Mouse (Mus musculus): ENCODE data around the gene Senp3. TPM values are rescaled to one million over a fixed set of nuclear protein-coding genes. Genes with fewer than 3 reads are reported as not detected.

Gene Senp3
- total RNA-seq, 2 experiments from 2014 or later: 43.5 to 45.9 TPM

GRCm38 (mm10) chr11:69682840-69683533 lies 1.1 kb upstream of the Senp3 start:
- DNase-seq (ENCODE audit: low spot score in 2 of 2): peak; percentile 78 to 87

DNA sequence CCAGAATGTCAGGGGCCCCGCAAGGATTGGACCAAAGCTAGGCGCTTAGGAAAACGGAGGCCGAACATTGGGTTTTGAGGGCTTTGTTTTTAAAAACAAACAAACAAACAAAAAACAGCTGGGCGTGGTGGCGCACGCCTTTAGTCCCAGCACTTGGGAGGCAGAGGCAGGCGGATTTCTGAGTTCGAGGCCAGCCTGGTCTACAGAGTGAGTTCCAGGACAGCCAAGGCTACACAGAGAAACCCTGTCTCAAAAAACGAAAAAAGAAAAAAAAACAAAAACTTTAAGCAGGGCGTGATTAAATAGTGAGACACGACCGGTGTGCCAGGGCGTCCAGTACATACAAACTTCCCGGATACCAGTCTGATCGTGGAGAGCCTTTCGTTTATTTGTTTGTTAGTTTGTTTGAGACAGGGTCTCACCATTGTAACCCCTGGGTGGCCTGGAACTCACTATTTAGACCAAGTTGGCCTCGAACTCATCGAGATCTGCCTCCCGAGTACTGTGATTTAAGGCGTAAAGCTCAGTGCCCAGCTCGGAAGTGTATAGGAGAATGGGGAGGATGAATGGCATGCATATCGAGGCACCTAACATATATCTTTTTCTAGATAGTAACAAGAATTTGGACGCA lies 440 bp upstream of the Senp3 start:
- DNase-seq (ENCODE audit: low spot score in 2 of 2): no peak

DNA sequence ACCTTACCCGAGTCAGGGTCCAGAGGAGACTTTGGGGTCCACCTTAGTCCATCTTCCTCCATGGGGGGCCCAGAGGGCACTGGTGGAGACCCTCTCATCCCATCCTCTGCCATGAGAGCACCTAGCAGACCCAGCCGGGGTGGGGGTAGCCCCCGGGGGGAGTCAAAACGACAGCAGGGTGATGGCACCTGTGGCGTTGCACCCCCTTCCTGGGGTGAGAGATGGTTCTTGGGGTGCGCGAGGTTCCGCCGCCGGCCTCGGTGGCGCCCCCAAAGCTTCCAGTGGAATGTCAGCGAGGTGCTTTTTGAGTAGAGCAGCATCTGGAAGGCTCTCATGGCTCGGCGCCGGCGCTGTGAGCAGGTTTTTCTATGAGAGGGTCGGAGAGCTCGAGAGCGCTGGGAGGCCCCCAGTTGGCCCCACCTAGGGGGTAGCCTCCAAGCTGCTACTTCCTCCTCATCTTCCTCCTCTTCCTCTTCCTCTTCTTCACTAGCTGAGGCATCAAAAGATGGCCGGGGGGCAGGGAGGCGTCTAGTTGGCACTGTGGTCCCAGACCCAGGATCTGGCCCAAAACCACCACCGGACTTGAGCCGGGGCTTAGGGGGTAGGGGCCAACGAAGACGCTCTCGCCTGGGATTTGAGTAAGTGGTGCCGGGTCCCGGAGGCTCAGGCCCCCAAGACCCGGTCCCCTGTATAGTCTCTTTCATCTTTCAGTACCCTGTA lies 1.6 kb downstream of the Senp3 start:
- no peak for DNase-seq (ENCODE audit: low spot score in 2 of 2)

DNA sequence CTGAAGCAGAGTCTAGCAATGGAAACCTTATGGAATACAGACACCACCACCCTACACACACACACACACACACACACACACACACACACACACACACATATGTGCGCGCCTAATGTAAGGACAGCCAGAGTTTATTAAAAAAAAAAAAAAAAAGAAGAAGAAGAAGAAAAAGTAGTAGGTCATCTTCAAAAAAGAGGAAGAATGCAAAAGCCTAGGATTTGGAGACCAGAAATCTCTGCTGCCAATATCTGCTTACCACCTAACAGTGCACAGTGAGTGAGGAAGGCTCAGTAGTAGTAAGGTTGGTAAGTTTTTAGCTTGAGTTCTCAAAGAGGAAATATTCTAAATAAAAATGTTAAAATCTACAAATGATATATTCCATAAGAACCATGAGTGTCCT lies 2.7 kb downstream of the Senp3 start:
- no peak for DNase-seq (ENCODE audit: low spot score in 2 of 2)

DNA sequence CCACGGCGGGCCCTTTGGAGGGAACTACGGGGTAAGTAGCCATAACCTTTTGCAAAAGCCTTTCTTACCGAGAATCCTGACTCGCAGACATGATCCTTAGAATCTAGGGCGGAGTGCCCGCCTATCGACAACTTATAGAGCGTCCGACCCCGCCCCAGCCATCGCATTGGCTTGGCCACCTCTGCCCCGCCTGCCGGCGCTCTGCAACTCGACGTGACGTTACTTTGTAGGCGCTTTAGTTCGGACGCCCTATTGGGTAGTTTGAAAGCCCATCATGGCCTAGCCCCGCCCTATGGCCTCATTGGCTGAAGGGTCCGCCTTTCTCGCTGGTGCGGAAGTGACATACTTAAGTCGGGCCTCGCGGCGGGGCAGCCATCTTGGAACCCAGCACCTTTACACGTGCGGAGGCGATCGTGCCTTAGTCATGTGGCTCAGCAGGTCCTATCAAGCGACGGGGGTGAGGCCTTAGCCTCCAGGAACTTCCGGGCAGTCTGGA lies 9.6 kb downstream of the Senp3 start, which contains the start of gene Eif4a1:
Eif4a1 (minus strand) TSS at position 213 of the 496 bp plus-strand sequence.
- peak; percentile 98 to 99 for DNase-seq (ENCODE audit: low spot score in 2 of 2)

DNA sequence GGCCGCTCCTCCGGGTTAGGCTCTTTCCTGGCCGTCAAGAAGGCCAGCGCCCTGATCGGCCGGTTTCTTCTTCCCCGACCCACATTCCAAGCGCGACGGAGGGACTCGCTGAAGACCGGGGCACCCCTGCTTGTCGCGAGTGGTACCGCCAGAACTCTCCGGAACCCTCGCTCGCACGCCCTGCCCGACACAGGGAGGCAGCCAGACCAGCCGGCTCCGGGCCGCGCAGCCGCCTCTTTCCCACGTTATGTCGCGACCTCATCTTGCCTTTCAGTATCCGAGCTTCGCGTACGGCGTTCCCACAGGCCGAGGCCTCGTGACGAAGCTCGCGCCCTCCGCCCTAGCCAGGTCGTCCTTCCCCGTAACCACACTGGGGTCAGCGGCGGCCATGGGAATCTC lies 10.2 kb downstream of the Senp3 start:
- DNase-seq (ENCODE audit: low spot score in 2 of 2): no peak

DNA sequence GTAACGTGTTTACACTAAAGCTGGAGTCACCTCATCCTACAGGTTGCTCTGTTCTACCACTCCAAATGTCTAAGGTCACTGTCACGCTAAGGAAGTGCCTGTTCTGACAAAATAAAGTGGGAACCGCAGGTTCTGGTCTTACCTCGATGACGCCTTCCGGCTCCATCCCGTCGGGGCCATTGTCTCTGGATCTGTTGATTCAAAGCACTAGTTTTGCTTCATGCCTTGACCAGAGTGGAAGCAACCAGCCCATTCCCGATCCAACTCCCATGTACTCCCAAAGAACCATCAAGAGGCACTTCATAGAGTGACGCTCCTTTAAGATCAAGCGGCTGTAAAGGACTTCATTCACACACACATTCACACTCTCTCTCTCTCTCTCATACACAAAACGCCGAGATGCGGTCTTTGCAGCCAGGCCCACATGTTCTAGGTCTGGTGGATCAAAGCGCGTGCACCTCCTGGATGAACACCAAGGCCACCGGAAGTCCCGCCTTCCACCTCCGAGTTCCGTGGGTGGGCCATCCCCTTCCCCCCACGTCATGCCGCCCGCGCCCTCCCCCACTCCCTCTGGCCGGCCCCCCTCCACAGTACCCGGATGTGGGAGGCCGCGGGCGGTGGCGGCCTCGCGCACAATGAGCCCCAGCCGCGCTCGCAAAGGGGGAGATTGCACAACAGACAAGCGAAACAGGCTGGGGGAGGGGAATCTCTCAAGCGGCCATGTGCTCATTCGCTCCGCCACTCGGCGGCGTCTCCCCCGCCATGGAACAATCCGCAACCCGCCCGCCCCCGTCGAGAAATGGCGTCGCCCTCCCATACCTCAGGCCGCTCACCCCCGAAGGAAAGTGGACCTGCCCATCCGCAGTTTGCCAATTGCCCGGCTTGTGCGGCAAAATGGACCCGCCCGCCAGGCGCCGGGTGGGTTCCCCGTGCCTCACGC lies 10.8 kb downstream of the Senp3 start:
- DNase-seq (ENCODE audit: low spot score in 2 of 2): peak; percentile 94 to 96

GRCm38 (mm10) chr11:69666665-69667005 lies 15.2 kb downstream of the Senp3 start:
- no peak for DNase-seq (ENCODE audit: low spot score in 2 of 2)

- DNase-seq (ENCODE audit: low spot score in 2 of 2): no peak
These were observed 15.8 kb downstream of the Senp3 start, which contains the start of gene Cd68 for GRCm38 (mm10) chr11:69665961-69666664. Cd68 (minus strand) TSS chr11:69666153.

- DNase-seq (ENCODE audit: low spot score in 2 of 2): no peak
These were observed 16.4 kb downstream of the Senp3 start for GRCm38 (mm10) chr11:69665457-69665960.

- DNase-seq (ENCODE audit: low spot score in 2 of 2): no peak
These were observed 17.0 kb downstream of the Senp3 start for GRCm38 (mm10) chr11:69664841-69665240.

- DNase-seq (ENCODE audit: low spot score in 2 of 2): no peak
These were observed 18.1 kb downstream of the Senp3 start for GRCm38 (mm10) chr11:69663795-69664194.

- no peak for DNase-seq (ENCODE audit: low spot score in 2 of 2)
These were observed 18.8 kb downstream of the Senp3 start for GRCm38 (mm10) chr11:69662967-69663671.

GRCm38 (mm10) chr11:69662213-69662966 lies 19.5 kb downstream of the Senp3 start, which contains the start of gene Mpdu1:
Mpdu1 (minus strand) TSS chr11:69662642.
- DNase-seq (ENCODE audit: low spot score in 2 of 2): peak; percentile 88 to 93

DNA sequence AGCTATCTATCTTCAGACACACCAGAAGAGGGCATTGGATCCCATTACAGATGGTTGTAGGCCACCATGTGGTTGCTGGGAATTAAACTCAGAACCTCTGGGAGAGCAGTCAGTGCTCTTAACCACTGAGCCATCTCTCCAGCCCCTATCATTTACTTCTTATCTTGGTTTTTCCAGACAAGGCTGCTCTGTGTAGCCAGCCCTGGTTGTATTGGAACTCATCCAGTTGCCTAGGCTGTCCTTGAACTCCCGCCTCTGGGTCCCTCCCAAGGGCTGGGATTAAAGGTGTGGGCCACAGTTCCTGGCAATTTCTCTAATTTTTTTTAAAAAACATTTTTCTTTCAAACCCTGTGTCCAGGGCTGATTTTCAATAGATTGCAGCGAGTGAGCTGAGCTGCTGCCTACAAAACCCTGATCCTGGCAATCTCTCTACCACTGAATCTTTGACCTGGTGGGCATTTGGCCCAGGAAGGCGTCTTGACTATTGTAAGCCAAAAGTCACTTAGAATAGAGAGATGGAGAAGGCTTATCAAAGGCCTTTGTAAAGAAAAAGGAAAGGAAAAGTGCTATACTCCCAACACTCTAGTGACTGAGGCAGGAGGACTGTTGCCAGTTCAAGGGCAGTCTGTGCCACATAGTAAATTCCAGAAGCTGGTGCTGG lies 20.5 kb downstream of the Senp3 start:
- DNase-seq (ENCODE audit: low spot score in 2 of 2): no peak

GRCm38 (mm10) chr11:69657462-69657881 lies 24.4 kb downstream of the Senp3 start:
- no peak for DNase-seq (ENCODE audit: low spot score in 2 of 2)

DNA sequence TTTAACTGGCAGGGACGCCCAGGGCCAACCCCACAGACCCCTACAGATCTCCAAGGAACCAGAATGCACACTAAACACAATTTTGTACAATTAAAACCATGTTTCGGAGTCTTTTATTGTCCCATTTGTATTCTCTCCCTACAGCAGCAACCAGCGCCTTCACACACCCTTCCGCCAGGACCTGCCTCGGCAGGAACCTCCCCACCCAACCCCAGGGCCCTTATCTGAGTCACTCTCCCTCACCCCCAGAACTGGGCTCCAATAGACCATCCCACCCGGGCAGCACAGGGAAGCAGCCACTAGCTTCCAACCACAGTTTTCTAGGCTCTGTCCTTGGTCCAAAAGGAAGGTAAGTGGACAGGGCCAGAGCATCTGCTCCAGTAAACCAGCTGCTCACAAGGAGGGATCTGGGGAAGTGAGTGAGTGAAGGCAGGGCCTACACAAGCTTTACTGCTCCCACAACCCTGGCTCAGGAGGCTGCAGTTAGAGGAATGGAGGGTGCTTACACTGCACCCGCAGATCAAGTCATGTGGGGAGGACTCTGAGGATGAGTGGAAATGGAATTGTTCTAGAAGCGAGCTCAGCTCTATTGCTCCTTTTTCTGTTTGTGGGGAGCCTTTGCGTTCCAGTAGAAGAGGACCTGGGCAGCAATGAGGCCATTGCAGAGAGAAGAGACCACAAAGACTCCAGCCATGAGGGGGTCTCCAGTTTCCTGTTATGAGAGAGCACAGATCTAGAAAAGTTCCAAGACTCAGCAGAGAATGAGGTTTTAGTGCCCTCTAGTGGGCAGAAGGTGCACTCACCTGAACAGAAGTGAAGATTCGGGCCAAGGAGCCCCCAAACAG lies 25.0 kb downstream of the Senp3 start:
- DNase-seq (ENCODE audit: low spot score in 2 of 2): peak in 1 of 2 experiments; percentile 42

Data from gastrocnemius, postnatal 4 days (tissue).